Mouse (Mus musculus) hindbrain, embryonic 14.5 days (tissue): ENCODE measurements at regions not wholly inside any gene's neighbourhood (a gene's known extent, or its start where the extent isn't known, plus 50 kb on each side); places are given as distances from the start of the nearest gene placed in this dataset.
"Not testable (repeated sequence)": the region's sequence is repeated elsewhere in the genome, so short reads cannot be mapped to it uniquely, and the experiment has no call there.

Source experiments
- ATAC-seq: fragments of 200-750 bp; cut with Nextera tagmentation; 2 replicates; pipeline ENCODE4 v1.8.0; 2017; ENCODE audit warnings: moderate number of reproducible peaks, mild to moderate bottlenecking, moderate TSS enrichment, moderate library complexity; ENCODE audit not compliant: low FRiP score
- DNase-seq: peaks from one replicate; pipeline ENCODE4 v3.0.0-alpha.2; 2015; ENCODE audit warnings: low spot score
- H3K27ac ChIP-seq: fragments of 300-500 bp; sonication (generic); 2 replicates; pipeline ENCODE4 v1.5.1; 2014; ENCODE audit warnings: mild to moderate bottlenecking, moderate library complexity
- H3K27me3 ChIP-seq: fragments of 300-500 bp; sonication (generic); 2 replicates; pipeline ENCODE4 v1.6.1; 2014; ENCODE audit warnings: mild to moderate bottlenecking, low read length, mixed read lengths; ENCODE audit not compliant: control insufficient read depth, insufficient read depth
- H3K36me3 ChIP-seq: fragments of 300-500 bp; sonication (generic); replicated peaks from 2 replicates; pipeline ENCODE4 v1.6.1; 2014; ENCODE audit not compliant: control insufficient read depth, insufficient read depth
- H3K4me1 ChIP-seq: fragments of 300-500 bp; sonication (generic); replicated peaks from 2 replicates; pipeline ENCODE4 v1.6.1; 2014; ENCODE audit warnings: antibody characterized with exemption, low read length, mixed read lengths; ENCODE audit not compliant: control insufficient read depth, insufficient read depth
- H3K4me2 ChIP-seq: fragments of 300-500 bp; sonication (generic); replicated peaks from 2 replicates; pipeline ENCODE4 v1.6.1; 2014; ENCODE audit warnings: mild to moderate bottlenecking, moderate library complexity
- H3K4me3 ChIP-seq: fragments of 300-500 bp; sonication (generic); replicated peaks from 2 replicates; pipeline ENCODE4 v1.5.1; 2014; ENCODE audit warnings: mild to moderate bottlenecking, low read length
- H3K9ac ChIP-seq: fragments of 300-500 bp; sonication (generic); 2 replicates; pipeline ENCODE4 v1.6.1; 2014
- H3K9me3 ChIP-seq: fragments of 300-500 bp; sonication (generic); 2 replicates; pipeline ENCODE4 v1.6.1; 2016; ENCODE audit warnings: low read length; ENCODE audit not compliant: control insufficient read depth
- WGBS: fragments of 180-500 bp; shearing (Covaris S2); extraction: QIAGEN DNeasy Blood & Tissue Kit; methylation state at CpG from one replicate; pipeline ENCODE4 v1.1.7; 2014; 5-methylcytosine and 5-hydroxymethylcytosine counted together

GRCm38 (mm10) chr15:59721018-59721417, 295.4 kb downstream of the 4933412E24Rik start:
- no peak overlapping the region for H3K4me3 ChIP-seq
- ATAC-seq (no peak), DNase-seq (no peak)
- no peak overlapping the region for H3K9ac ChIP-seq
- WGBS, result 76% methylated on average over 6 of the region's 6 CpGs
- no peaks in the 10 kb centered on the region for H3K36me3 ChIP-seq
- H3K27me3 ChIP-seq, result no peaks in the 10 kb centered on the region
- no peaks in the 10 kb centered on the region for H3K4me1 ChIP-seq
- H3K27ac ChIP-seq, result no peak overlapping the region
- H3K4me2 ChIP-seq, result no peak overlapping the region
- H3K9me3 ChIP-seq, result no peaks in the 10 kb centered on the region

DNA sequence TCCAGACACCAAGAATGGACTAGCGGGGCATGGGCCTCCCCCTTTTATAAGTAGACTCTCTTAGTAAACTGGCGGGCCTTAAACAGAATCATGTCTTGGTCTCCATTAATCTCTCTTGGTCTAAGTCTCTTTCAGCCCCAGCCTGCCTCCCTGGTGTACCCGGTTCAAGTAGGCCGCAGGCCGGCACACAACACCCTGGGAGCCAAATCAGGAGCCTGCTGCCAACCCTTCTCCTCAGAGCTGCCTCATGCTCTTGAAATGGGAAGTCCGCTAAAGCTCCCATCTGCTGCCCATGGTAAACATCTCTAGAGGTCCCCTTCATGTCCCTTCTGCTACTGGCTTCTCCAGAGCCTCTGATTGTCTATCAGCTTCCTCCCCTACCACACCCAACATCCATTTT, 296.3 kb downstream of the 4933412E24Rik start:
- Histone ChIP-seq H3K9me3 (no peaks in the 10 kb centered on the region), H3K9ac (no peak overlapping the region), H3K4me3 (no peak overlapping the region), H3K4me1 (no peaks in the 10 kb centered on the region), H3K4me2 (no peak overlapping the region), H3K36me3 (no peaks in the 10 kb centered on the region), H3K27me3 (no peaks in the 10 kb centered on the region), H3K27ac (no peak overlapping the region)
- ATAC-seq, result no peak
- WGBS, result 96% methylated on average over 6 of the region's 6 CpGs
- DNase-seq, result no peak

DNA sequence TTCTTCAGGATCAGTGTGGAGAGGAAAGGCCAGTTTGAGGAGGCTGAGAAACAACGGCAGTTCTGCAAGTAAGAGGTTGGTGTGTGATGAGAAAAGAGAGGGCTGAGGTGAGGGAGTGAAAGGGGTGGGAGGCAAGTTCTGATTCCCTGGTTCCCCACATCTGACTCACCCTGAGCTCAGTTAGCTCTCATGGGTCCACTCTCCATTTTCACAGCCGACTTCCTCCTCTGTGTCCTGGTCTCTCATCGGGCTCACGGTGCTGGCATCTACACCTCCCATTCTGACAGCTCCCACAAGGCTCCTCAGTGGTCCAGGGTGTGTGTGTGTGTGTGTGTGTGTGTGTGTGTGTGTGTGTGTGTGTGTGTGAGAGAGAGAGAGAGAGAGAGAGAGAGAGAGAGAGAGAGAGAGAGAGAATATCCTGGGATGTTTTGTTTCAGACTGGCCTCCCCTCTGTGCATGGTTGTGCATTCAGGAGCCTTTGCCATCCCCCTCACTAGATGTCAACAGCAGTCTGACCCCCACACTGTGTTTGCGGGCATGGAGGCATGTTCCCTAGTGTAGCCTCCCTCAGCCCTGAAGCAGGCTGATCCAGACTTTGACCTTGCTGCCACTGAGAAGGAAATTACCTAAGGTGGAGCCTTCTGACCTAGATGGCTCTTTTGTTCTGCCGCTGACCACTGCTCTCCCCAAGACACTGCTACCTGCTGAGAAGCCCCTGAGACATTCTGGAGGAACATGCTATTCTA, 296.9 kb downstream of the 4933412E24Rik start:
- H3K9me3 ChIP-seq, H3K36me3 ChIP-seq, ATAC-seq, H3K9ac ChIP-seq, DNase-seq, H3K4me1 ChIP-seq, H3K4me2 ChIP-seq, H3K27ac ChIP-seq, H3K4me3 ChIP-seq, H3K27me3 ChIP-seq: not testable (repeated sequence)
- WGBS, result 80% methylated on average over 6 of the region's 6 CpGs

GRCm38 (mm10) chr15:59716872-59717271, 299.5 kb downstream of the 4933412E24Rik start:
- H3K9ac ChIP-seq, result no peak overlapping the region
- ATAC-seq (no peak), DNase-seq (no peak)
- H3K9me3 ChIP-seq, result no peaks in the 10 kb centered on the region
- H3K4me2 ChIP-seq, result no peak overlapping the region
- no peak overlapping the region for H3K27ac ChIP-seq
- H3K36me3 ChIP-seq, result no peaks in the 10 kb centered on the region
- H3K4me1 ChIP-seq, result no peaks in the 10 kb centered on the region
- H3K27me3 ChIP-seq, result no peaks in the 10 kb centered on the region
- no peak overlapping the region for H3K4me3 ChIP-seq
- WGBS, result 77% methylated on average over 6 of the region's 6 CpGs

GRCm38 (mm10) chr15:59715951-59716350, 300.5 kb downstream of the 4933412E24Rik start:
- Histone ChIP-seq H3K4me1 (no peaks in the 10 kb centered on the region), H3K4me3 (no peak overlapping the region), H3K9me3 (no peaks in the 10 kb centered on the region), H3K4me2 (no peak overlapping the region), H3K27me3 (no peaks in the 10 kb centered on the region), H3K36me3 (no peaks in the 10 kb centered on the region), H3K9ac (no peak overlapping the region), H3K27ac (no peak overlapping the region)
- WGBS, result 87% methylated on average over 3 of the region's 3 CpGs
- DNase-seq (no peak), ATAC-seq (no peak)

DNA sequence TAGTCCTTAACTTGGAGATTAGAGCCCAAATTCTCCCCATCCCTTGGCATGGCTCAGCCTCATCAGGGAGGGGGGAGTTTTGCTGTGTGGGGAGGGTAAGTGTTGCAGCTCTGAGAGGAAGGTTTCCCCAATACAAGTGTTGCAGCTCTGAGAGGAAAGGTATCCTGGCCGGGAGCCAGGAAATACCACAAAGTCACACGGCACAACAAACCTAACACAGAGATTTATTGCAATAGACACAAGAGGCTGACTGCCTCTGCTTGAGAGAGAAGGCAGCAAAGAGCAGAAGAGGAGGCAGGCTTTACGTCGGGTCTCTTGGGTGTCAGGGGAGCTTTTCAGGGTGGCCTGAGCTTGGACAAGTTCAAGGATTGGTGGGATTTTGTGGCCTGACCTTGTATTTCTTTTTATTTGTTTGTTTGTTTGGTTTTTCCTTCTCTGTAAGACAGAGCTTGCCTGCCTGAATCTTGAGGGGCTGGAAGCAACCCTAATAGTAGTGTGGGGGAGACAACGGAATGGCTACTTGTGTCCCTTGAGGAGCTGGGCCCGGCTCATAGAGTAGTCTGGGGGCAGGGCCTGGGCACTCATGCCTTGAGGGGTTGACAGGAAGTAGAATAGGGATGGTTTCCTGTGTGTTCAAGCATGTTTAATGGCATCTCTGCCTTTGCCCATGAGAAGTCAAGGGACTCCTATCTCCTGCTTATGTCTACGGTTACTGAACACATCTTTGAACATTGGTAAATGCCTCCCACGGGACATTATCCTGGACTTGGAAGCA, 302.3 kb downstream of the 4933412E24Rik start:
- Histone ChIP-seq H3K4me2 (no peak overlapping the region), H3K27ac (no peak overlapping the region), H3K4me3 (no peak overlapping the region), H3K4me1 (no peaks in the 10 kb centered on the region), H3K9ac (no peak overlapping the region), H3K36me3 (no peaks in the 10 kb centered on the region), H3K27me3 (no peaks in the 10 kb centered on the region), H3K9me3 (no peaks in the 10 kb centered on the region)
- WGBS, result 75% methylated on average over 8 of the region's 8 CpGs
- DNase-seq (no peak), ATAC-seq (no peak)

DNA sequence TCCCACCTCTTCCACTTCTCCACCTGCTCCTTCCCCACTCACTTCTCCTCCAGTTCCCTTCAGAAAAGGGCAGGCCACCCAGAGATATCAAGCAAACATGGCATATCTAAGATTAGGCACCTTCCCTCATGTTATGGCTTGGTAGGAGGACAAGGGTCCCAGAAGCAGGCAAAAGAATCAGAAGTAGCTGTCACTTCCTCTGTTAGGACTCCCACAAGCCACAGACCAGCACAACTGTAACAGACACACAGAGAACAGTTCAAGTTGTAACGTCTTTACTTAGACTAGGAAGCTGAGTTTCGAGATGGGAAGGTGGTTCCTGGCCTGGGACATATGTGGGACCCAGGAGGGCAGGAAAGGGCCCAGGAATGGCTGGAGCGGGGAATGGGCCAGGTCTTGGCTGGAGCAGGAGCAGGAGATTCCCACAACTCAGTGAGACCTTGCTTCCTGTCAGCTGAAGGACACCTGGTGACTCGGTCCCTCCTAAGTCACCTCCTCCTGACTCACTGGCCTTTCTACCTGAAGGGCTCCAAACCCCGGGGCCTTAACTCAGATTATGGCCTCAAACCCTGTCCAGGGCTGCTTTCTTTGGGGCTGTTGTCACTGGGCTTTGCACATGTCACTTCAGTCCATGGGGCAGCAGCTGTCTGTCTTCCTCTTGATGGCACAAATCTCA, 304.2 kb downstream of the 4933412E24Rik start:
- DNase-seq (no peak), ATAC-seq (no peak)
- no peaks in the 10 kb centered on the region for H3K27me3 ChIP-seq
- no peak overlapping the region for H3K9ac ChIP-seq
- WGBS, result 82% methylated on average over 5 of the region's 5 CpGs
- H3K27ac ChIP-seq, result no peak overlapping the region
- H3K9me3 ChIP-seq, result no peaks in the 10 kb centered on the region
- no peak overlapping the region for H3K4me2 ChIP-seq
- H3K36me3 ChIP-seq, result no peaks in the 10 kb centered on the region
- no peak overlapping the region for H3K4me3 ChIP-seq
- H3K4me1 ChIP-seq, result no peaks in the 10 kb centered on the region

GRCm38 (mm10) chr15:59709925-59710324, 306.5 kb downstream of the 4933412E24Rik start:
- Histone ChIP-seq H3K27me3 (no peaks in the 10 kb centered on the region), H3K4me3 (no peak overlapping the region), H3K27ac (no peak overlapping the region), H3K4me1 (no peaks in the 10 kb centered on the region), H3K9ac (no peak overlapping the region), H3K36me3 (no peaks in the 10 kb centered on the region), H3K4me2 (no peak overlapping the region), H3K9me3 (no peaks in the 10 kb centered on the region)
- 87% methylated on average over 2 of the region's 2 CpGs for WGBS
- ATAC-seq (no peak), DNase-seq (no peak)

GRCm38 (mm10) chr15:59708402-59708801, 308.0 kb downstream of the 4933412E24Rik start:
- H3K9ac ChIP-seq, result no peak overlapping the region

More at GRCm38 (mm10) chr15:59708402-59708801, 308.0 kb downstream of the 4933412E24Rik start:
- no peaks in the 10 kb centered on the region for H3K9me3 ChIP-seq
- no peaks in the 10 kb centered on the region for H3K27me3 ChIP-seq
- H3K27ac ChIP-seq, result no peak overlapping the region
- no peak for DNase-seq
- H3K36me3 ChIP-seq, result no peaks in the 10 kb centered on the region
- no peak overlapping the region for H3K4me2 ChIP-seq
- no peak for ATAC-seq
- H3K4me3 ChIP-seq, result no peak overlapping the region
- H3K4me1 ChIP-seq, result no peaks in the 10 kb centered on the region
